Mouse (Mus musculus) bone marrow macrophage, adult 2 months (primary cell): ENCODE measurements around the gene Noxred1.

Experiments used
- CTCF ChIP-seq: IDR thresholded peaks from 2 replicates; pipeline ENCODE4 v1.5.1; 2012; ENCODE audit warnings: low read depth, mild to moderate bottlenecking, low read length, moderate library complexity
- POLR2A ChIP-seq: IDR thresholded peaks from 2 replicates; pipeline ENCODE4 v1.6.1; 2012; ENCODE audit warnings: mild to moderate bottlenecking, low read depth, low read length, borderline replicate concordance

DNA sequence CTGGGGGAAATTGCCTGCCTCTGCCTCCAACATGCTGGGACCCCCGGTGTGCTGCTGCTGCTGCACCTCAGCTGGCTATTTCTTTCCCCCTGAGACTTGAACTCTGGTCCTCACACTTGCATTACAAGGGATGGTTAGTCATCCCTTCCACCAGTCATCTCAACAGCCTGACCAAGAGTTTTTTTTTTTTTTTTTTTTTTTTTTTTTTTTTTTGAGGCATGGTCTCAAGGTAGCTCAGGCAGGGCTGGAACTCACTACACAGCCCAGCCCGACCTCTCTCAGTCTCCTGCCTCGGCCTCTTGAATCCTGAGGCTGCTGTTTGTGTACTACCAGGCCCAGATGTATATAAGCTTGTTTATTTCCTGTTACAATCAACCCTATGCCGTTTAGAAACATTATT, 45.7 kb upstream of the Noxred1 start:
- no peak for TF ChIP-seq POLR2A
- no peak for TF ChIP-seq CTCF
